Mouse (Mus musculus) brain, embryonic 18.5 days (tissue): Measurements from ENCODE around the gene Acer2.

Experiments used
- DNase-seq: peaks from one replicate; pipeline ENCODE4 v3.0.0-alpha.2; 2012; ENCODE audit warnings: low read depth, low spot score

The Acer2 gene

DNA sequence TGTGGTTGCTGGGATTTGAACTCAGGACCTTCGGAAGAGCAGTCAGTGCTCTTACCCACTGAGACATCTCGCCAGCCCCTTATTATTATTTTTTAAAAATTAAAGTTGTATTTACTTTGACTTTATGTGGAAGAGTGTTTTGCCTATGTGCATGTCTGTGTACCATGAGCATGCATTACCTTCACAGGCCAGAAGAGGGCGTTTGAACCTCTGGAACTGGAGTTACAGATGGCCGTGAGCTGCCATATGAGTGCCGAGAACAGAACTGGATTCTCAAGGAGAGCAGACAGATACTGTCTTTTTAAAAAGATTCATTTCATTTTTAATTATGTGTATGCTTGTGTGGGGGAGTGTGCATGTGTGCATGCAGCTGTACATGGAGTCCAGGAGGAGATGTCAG lies 13.7 kb downstream of the Acer2 start:
- no peak for DNase-seq

DNA sequence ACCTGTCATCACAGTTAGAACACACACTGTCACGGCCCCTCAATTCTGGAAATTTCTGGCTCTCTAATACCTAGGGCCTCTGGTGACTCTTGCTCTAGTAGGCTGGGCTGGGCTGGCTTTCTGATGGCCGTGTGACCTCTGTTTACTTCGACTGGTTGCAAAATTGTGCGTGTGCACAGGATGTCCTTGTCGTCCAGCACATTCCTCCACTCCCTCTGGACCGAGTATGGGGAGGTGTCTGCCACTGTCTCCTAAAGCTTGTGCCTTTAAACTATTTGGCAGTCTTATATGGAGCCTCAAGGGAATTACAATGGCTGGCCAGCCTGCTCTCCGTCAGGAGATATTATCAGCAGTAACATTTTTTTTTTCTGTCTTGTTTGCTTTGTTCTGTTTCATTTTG lies 23.2 kb downstream of the Acer2 start:
- DNase-seq, result no peak

DNA sequence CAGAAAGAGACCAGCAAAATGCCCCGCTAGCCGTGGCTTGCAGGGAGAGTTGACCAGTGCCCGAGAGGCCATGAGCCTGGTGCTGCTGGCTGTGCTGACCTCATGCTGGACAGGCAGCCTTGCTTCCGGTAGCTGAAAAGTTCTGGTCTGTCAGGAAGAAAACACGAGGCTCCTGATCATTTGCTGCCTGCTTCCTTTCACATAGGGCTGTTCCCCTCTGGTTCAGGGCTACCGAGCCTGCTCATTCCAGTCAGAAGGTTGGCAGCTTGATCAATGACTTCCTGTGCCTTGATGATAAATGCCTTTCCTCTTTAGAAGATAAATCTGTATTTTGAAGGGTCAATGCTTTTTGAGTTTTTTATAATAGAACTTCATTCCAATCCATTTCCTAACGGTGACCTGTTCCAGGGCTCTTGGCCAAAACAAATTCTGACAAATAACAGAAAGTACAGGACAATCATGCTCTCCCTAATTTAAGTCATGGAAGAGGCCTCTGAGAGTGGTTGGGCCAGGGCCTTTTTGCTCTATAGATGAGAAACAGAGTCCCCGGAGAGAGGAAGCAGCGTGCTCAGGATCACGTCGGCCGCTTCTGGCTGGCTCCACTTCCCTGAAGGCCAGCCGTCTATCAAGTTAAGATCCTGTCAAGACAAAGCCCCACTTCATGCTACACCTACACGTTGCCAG lies 24.7 kb downstream of the Acer2 start:
- DNase-seq, result no peak

DNA sequence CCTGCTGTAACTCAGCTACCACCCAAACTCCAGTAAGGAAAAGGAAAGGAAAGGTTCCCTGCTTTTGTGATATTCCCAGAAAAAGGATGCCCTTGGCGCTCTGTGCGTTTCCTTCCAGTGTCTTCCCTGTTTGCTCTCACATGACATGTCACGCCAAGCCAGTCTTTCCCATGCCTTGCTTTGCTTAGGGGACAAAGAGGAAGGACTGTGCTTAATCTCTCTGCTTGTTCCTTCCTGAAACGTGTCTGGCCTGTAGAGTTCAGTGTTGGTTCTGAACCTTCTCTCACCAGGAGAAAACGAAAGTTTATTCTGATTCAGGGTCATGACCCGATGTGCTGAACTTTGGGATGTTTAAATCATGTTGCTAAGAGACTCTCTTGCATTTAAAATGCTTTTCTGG lies 28.2 kb downstream of the Acer2 start:
- DNase-seq, result no peak

DNA sequence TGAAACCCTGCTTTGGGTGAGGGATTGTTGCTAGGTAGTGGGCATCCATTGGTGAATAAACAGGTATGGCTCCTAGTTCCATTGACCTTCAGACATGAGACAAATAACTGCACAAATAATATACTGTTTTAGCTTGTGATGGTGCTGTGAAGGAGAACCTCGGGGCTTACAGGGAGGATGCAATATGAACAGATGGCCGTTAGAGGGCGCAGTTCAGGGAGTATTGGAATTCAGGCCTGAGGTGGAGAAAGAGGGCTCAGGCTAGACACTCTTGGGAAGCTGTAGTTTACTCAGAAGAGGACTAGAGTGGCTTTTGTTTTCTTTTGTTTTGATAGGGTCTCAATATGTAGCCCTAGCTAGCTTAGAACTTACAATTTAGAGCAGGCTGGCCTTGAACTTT lies 30.8 kb downstream of the Acer2 start:
- DNase-seq, result no peak

DNA sequence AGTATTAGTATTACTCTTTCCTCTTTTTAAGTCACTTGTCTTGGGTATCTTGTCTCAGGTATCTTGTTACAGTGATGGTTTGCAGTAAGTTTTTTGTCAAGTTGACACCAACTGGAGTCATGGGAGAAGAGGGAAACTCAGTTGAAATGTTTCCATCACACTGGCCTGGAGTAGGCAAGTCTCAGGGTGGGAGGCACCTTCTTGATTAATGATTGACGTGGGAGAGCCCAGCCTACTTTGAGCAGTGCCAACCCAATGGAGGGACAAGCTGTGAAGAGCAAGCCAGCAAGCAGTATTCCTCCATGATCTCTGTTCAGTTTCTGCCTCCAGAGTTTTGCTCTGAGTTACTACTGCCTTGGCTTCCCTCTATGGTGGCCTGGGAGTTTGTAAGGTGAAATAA lies 31.7 kb downstream of the Acer2 start:
- DNase-seq, result no peak

DNA sequence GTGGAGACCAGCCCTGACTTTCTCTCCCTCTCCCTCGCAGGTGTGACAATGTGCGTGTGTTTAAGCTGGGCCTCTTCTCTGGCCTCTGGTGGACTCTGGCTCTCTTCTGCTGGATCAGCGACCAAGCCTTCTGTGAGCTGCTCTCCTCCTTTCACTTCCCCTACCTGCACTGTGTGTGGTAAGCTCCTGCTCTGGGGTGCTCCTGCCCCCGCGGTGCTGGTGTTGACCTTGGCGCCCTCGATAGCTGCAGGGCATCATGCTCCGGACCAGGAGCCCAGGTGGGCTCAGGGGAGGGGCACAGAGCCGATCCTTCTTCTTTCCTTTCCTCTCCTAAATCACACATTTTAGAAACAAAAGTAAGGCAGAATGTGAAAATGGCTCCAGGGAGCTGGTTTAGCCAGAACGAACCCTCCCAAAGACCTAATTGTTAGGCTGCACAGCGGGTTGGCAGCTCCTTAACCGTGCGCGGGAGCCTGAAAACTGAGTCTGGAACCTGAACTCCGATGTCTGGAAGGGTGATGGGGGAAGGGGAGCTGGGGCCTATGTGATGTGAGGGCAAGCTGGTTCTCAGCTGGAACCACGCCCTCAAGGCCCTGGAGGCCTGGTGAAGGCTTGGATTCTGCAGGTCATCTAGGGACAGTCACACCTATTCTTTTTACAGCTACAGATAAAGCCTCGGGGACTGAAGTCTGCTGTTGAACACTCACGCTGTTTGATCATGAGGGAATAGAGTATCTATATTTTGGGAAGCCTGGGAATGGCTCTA lies 37.6 kb downstream of the Acer2 start:
- no peak for DNase-seq

DNA sequence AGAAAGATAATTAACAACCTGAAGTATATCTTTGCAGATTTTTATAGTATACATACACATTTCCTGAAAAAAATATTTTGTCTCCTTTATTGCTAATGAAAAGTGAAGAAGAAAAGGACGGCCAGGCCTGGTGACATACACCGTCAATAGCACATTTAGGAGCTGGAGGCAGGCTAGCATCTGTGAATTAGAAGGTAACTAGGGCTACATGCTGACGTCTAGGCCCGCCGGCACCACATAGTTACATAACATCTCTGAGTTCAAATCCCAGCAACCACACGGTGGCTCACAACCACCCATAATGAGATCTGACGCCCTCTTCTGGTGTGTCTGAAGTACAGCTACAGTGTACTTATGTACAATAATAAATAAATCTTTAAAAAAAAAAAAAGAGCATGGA lies 38.6 kb downstream of the Acer2 start:
- DNase-seq, result no peak

DNA sequence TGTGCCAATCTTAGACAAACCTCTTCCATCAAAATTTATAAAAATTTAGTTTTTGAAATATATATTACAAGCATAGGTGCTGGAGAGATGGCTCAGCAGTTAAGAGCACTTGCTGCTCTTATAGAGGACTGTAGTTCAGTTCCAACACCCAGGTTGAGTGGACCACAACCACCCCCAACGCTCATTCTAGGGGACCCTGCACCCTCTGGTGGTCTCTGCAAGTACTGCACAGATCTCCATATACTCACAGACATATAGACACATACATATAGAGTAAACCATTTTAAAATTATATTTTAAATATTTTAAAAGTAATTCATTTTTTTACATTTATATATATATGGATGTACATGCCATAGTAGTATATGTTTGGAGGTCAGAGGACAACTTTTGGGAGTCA lies 41.9 kb downstream of the Acer2 start:
- no peak for DNase-seq

DNA sequence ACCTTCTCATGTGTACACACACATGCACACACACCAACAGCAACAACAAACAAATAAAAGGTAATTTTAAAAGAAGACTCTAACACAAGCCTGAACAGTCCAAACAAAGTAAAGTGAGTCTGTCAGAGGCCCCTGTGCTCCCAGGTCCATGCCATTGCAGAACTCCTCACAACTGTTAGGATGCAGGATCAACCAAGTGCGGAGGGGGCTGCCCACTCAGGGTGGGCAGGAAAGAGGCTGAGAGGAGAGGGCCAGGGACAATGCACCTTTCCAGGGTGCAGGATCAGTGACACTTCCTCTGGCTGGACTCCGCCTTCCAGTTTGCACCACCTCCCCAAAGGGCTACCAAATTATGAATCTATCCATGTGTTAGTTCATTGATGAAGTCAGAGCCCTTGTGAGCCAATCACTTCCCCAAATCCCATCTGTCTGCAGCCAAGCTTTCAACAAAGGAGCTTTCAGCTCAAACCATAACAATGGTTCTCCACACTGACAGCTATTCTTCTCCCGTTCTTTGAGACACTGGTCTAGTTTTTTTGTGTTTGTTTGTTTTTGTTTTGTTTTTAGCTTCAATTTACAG lies 49.4 kb downstream of the Acer2 start:
- DNase-seq, result no peak

DNA sequence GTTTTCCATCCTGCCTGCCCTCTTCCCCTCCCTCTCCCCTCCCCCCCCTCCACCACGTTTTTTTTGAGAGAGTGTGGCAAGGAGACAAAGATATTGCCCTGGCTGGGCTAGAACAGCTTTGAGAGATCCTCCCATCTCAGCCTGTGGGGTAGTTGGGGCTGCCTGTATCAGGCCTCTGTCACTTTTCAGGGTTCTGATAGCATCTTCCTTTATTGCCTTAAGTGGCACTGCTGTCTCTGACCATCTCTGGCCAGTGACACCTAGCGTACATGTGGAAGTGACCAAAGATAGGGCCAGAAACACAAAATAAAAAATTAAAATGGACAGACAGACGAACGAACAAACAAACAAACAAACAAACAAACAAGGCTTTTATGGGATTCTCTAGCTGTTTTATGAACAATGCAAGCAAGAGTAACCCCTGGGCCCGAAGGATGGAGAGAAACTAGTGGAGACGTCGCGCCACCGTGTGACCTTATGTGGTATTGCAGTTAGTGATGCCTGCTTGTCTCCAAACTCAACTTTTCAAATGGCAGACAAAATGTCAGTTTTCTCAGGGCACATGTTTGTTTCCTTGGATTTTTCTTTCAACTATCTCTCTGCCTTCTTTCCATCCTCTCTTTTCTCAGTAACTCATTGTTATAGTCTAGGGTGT lies 50.7 kb downstream of the Acer2 start:
- peak; percentile 51 for DNase-seq

DNA sequence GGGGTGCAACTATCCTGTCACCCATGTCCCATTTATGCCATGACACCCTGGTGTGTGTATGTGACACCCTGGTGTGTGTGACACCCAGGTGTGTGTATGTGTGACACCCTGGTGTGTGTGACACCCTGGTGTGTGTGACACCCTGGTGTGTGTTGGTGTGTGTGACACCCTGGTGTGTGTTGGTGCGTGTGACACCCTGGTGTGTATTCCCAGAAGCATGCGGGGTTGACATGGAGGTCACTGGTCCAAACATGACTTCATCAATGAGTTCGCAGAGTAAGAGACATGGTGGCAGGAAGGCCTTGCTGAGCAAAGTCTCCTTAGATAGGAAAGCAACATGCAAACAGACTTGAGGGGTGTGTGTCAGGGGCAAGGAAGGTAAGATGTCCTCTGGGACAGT lies 52.8 kb downstream of the Acer2 start:
- no peak for DNase-seq

DNA sequence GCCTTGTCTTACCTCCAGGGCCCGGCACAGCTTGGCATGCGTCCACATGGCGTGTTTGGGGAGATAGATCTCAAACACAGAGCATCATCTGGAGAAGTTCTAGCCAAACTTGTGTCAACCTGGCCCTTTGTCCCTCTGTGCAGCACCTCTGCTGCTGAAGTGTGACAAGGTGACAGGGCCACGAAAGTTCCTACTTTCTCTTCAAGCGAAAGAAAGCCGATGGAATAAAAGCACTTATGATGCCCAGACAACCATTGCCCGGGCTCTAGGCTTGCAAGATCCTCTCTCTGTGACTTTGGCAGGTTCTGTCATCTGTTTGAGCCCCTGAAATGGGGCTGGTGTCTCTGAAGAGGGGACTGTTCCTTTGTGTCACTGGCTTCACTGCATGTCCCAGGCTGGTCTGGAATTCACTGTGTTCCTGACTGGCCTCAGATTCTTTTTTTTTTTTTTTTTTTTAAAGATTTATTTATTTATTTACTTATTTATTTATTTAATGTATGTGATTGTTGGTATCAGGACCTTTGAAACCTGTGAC lies 56.0 kb downstream of the Acer2 start:
- DNase-seq, result no peak

DNA sequence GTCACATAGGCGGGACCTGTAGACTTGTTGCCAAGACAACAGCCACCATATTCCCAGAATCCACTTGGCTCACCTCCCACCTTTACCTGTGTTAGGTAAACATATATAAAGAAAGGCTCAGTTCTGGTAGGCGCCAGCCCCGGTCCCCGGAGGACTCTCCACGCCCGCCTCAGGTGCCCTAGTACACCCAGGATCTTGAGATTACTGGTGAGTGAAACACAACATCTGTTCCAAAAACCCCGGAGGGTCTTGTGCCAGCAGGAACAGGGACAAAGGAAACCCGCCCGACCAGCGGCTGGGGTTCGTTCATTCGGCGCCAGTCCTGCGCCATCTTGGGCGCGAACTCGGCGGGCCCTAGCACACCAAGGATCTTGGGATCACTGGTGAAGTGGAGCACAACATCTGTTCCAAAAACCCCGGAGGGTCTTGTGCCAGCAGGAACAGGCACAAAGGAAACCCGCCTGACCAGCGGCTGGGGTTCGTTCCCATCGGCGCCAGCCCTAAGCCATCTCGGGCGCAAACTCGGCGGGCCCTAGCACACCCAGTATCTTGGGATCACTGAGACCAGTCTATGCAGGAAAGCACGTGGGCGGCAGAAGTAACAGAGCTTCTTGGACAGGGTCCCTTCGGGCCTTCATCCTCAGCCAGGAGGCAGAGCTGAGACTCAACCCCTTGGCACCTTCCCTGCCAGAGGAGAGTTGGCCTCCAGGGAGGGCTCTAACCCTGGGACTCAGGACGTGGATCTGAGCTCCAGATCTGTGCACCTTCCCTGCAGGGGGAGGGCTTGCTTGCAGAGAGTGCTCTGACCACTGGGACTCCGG lies 56.6 kb downstream of the Acer2 start:
- no peak for DNase-seq

DNA sequence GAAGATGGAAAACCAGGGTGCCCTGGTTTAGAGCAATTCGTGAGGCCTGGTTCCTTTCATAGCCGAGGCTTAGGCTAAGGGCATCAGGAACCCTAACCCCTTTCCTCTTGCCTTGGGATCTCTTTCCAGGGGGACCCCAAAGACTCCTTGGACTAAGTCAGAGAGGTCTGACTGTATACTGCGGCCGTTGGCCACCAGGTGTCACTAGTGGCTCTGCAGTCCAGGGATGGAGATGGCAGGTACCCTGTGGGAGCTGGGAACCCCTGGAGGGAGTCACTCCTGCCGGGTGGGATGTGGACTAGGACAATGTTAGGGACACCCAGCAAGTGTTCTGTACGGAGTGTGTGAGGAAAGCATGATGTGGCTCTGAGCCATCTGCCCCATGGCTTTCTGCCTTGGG lies 58.8 kb downstream of the Acer2 start:
- DNase-seq, result no peak

DNA sequence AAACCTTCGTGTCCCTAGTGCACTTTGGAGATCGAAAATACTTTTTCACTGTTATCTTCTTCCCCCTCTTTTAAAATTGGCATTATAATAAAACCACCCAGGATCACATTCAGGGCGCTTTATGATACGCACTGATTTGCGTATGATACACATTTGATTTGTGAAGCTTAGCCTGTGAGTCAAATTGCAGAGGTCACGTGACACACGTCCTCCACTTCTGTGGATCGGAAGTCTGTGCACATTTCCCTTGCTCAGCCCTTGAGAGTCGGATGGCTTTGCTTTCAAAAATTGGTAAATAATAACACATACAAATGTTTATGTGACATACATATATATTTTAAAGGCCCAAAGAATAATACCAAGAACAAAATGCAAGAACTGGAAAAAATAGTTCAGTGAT lies 62.0 kb downstream of the Acer2 start:
- DNase-seq, result no peak

DNA sequence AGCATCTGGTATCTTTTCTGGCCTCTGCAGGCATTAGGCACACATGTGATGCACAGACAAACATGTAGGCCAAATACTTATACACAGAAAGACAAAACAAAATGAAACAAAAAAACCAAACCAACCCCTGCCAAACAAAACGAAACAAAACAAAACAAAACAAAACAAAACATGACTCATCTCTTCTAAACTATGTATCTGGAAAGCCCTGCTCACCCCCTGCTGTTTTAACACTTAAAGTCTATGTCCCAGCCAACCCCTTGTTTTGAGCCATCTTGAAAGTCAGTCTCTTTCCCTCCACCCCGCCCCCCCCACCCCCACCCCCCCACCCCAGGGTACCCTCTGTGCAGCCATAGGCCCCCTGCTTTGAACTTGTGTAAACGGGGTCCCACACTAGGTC lies 62.5 kb downstream of the Acer2 start:
- DNase-seq, result no peak

DNA sequence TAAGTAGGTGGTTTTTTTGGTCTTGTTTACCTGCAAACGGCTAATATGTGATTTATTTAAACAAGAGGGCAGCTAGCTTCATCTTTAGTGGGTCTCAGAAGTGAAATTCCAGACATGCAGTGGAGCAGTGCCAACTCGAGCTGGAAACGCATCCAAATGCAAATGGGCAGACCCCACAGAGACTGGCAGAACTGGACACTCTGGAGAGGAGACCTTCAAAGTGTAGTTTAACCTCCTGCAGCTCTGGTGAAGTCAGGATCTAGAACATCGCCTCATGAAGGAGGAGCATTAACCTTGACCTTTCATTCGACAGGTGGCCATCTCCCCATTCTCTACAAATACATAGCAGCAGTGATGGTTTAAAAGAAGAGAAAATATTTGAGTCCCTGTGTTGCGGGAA lies 68.5 kb downstream of the Acer2 start:
- no peak for DNase-seq

DNA sequence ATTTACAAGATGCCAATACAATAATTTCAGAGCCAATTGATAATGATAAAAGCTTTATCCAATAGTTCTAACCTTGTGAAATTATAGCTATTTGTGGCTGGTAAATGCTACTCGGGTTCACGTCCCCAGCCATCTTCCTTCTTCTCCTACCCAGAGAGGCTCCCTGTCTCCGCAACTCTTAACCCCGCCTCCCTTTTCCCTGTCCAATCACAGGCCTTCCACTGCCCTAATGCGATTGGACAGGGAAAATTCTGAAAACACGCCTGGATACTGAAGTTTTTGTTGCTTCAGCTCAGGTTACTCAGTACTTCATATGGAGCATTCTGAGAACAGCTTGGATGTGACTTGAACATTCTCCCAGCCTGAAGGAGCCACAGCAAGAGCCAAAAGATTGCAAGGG lies 69.1 kb downstream of the Acer2 start:
- DNase-seq, result no peak

DNA sequence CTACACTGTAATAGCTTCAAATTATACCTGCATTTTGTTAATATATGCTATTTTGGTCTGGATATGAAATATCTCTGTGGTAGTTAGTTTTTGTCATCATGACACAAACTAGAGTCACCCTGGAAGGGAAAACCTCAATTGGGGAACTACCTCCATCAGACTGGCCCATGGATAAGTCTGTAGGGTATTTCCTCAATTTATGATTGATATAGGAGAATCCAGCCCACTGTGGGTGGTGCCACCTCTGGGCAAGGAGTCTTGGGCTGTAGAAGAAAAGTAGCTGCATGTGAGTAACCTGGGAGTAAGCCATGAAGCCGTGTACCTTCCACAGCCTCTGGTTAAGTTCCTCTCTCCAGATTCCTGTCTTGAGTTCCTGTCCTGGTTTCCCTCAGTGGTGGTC lies 74.6 kb downstream of the Acer2 start:
- no peak for DNase-seq

DNA sequence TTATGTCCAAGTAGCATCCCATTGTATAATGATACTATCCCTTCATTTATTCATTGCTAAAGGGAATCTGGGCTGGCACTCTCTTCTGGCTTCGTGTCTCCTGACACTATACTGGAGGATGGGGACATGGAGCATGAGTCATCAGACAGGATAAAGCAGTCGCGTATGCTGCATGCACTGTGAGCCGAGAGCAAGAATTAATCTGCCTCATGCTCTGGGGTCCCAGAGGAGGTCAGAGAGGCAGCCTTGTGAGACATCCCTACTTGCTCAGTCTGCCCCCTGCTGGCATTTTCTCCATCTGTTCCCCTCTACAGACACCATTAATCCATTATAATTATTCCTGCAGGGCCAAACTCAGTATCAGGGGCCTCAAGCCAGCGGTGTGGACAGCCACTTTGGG lies 79.3 kb downstream of the Acer2 start:
- no peak for DNase-seq

DNA sequence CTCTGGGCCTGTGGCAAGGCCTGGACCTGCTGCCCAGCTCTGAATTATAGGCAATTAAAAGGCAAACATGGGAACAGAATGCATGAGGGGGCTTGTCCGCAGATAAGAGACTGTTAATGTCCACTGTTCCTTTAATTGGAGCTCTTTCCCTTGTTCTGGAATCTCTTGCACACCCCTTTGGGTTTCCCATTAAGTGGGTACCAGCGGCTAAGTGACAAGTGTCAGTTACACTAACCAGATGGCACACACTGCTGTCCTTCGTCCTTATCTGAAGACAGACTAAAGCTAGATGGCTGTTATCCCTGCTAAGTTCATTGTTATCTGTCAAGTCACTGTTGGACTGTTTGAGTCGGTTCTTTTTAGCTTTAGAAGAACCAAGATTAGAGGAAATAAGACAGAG lies 81.3 kb downstream of the Acer2 start:
- DNase-seq, result no peak
